Mouse (Mus musculus) neural tube, embryonic 11.5 days (tissue): ENCODE results near the gene Dcun1d1. TPM values are rescaled to one million over a fixed set of nuclear protein-coding genes. Genes with fewer than 3 reads are reported as not detected.

Source experiments
- ATAC-seq: fragments of 200-750 bp; cut with Nextera tagmentation; 2 replicates; pipeline ENCODE4 v1.8.0; 2017; ENCODE audit warnings: moderate number of reproducible peaks, mild to moderate bottlenecking, moderate TSS enrichment, moderate library complexity; ENCODE audit not compliant: insufficient read depth, low FRiP score, low TSS enrichment
- DNase-seq: peaks from one replicate; pipeline ENCODE4 v3.0.0-alpha.2; 2015; ENCODE audit warnings: low spot score
- H3K27ac ChIP-seq: fragments of 300-500 bp; sonication (generic); 2 replicates; pipeline ENCODE4 v1.5.1; 2014; ENCODE audit warnings: low read depth, mild to moderate bottlenecking, low read length
- H3K27me3 ChIP-seq: fragments of 300-500 bp; sonication (generic); 2 replicates; pipeline ENCODE4 v1.6.1; 2014; ENCODE audit warnings: mild to moderate bottlenecking, low read length, mixed read lengths; ENCODE audit not compliant: control insufficient read depth, insufficient read depth
- H3K36me3 ChIP-seq: fragments of 300-500 bp; sonication (generic); 2 replicates; pipeline ENCODE4 v1.6.1; 2014; ENCODE audit warnings: mild to moderate bottlenecking, low read length, moderate library complexity, mixed read lengths; ENCODE audit not compliant: control insufficient read depth, insufficient read depth
- H3K4me1 ChIP-seq: fragments of 300-500 bp; sonication (generic); 2 replicates; pipeline ENCODE4 v1.6.1; 2014; ENCODE audit warnings: low read length, mixed read lengths; ENCODE audit not compliant: control insufficient read depth, insufficient read depth
- H3K4me2 ChIP-seq: fragments of 300-500 bp; sonication (generic); 2 replicates; pipeline ENCODE4 v1.6.1; 2014; ENCODE audit warnings: low read depth, mild to moderate bottlenecking, moderate library complexity
- H3K4me3 ChIP-seq: fragments of 300-500 bp; sonication (generic); 2 replicates; pipeline ENCODE4 v1.5.1; 2014; ENCODE audit warnings: low read depth, low read length
- H3K9ac ChIP-seq: fragments of 300-500 bp; sonication (generic); 2 replicates; pipeline ENCODE4 v1.6.1; 2014; ENCODE audit warnings: mild to moderate bottlenecking, low read length
- H3K9me3 ChIP-seq: fragments of 300-500 bp; sonication (generic); 2 replicates; pipeline ENCODE4 v1.6.1; 2016; ENCODE audit warnings: low read length; ENCODE audit not compliant: control insufficient read depth
- WGBS: fragments of 180-500 bp; shearing (Covaris S2); extraction: QIAGEN DNeasy Blood & Tissue Kit; methylation state at CpG from one replicate; pipeline ENCODE4 v1.1.7; 2014; 5-methylcytosine and 5-hydroxymethylcytosine counted together
- polyA plus RNA-seq: library from polyadenylated mRNA; unstranded; fragments of >200 nt; fragmentation: Nextera tagmentation; extraction: Ambion mirVana; gene quantifications from 2 replicates; pipeline ENCODE4 v1.2.1, GENCODE M21; 2014

Dcun1d1 gene
- polyA plus RNA-seq, 1 experiment from 2014 or later = 92.3 TPM

DNA sequence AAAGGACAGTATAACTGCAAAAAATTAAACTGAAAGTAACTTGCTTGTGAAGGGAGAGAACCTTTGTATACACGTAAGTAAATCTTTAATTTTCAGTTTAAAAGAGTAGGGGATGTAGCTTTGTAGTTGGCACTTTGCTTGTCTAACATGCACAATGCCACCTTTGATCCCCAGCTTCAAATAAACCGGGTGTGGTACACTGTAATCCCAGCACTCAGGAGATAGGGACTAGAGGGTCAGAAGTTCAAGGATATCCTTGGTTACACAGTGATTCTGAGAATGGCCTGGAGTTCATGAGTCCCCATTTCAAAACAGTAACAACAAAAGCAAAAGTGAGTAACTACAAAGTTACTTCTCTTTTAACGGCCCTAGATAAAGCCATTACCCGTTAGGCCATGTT is 46.1 kb downstream of the Dcun1d1 start:
- no peaks in the 10 kb centered on the region for H3K27me3 ChIP-seq
- ATAC-seq (no peak), DNase-seq (no peak)
- no peak overlapping the region for H3K4me3 ChIP-seq
- H3K9me3 ChIP-seq = no peaks in the 10 kb centered on the region
- H3K36me3 ChIP-seq = peaks cover 4% of the 10 kb centered on the region; the same call in 1 of the 2 replicates
- H3K27ac ChIP-seq = no peak overlapping the region
- H3K9ac ChIP-seq = no peak overlapping the region
- H3K4me2 ChIP-seq = no peak overlapping the region
- H3K4me1 ChIP-seq = no peaks in the 10 kb centered on the region
- WGBS = 93% methylated on average over 4 of the region's 4 CpGs

DNA sequence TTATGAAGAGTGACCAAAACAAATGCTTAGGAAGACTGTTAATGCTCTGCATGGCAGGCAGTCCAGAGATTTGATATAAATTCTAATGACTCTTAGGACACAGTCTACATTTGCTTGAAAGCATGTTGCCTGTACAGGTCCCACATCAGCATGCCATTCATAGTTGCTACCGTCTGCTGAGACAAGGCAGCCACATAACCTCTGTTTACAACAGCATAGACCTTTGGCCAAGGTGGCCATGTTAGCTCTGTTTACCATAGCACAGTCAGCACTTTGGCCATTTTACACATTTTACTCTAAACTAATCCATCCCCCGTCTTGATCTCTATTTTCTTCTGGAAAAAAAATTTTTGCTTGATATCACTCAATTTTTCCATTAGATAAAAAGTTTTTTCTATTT is 47.7 kb downstream of the Dcun1d1 start:
- peaks cover 4% of the 10 kb centered on the region; the same call in 1 of the 2 replicates for H3K36me3 ChIP-seq
- ATAC-seq (no peak), DNase-seq (no peak)
- H3K4me2 ChIP-seq = no peak overlapping the region
- WGBS = 93% methylated on average over 2 of the region's 2 CpGs
- no peak overlapping the region for H3K9ac ChIP-seq
- H3K9me3 ChIP-seq = no peaks in the 10 kb centered on the region
- no peak overlapping the region for H3K27ac ChIP-seq
- no peaks in the 10 kb centered on the region for H3K27me3 ChIP-seq
- H3K4me3 ChIP-seq = no peak overlapping the region
- H3K4me1 ChIP-seq = no peaks in the 10 kb centered on the region

DNA sequence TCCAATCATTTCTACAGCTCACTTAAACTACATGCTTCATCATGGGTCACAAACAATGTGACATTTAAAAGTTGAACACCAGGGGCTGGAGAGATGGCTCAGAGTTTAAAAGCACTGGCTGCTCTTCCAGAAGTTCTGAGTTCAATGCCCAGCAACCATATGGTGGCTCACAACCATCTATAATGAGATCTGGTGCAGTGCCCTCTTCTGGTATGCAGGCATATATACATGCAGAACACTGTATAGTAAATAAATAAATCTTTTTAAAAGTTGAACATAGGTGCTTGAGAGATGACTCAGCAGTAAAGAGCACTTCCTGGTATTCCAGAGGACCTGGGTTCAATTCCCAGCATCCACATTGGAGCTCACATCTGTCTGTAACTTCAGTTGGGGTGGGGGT is 54.0 kb downstream of the Dcun1d1 start:
- no peak overlapping the region for H3K9ac ChIP-seq
- no peak for DNase-seq

DNA sequence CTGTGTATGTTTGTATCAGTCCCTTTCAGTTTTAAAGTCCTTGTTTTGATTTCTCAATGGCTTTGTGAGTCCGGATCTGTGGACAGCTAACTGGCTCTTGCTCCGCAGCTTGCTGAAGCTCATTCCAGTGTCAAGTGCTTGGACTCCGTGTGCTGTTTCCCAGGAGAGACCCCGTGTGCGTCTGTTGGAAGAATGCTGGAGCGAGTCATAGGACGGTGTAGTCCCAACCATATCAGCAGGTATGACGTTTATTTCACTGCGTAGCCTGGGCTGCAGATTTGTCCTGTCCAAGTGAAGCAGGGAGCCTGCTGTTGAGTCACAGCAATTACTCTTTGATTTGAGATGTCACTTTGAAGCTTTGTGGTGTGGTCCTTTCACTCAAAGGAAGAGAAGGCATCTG is 87.9 kb downstream of the Dcun1d1 start:
- Histone ChIP-seq H3K27me3 (no peaks in the 10 kb centered on the region), H3K4me3 (no peak overlapping the region), H3K27ac (no peak overlapping the region), H3K4me2 (no peak overlapping the region), H3K9ac (no peak overlapping the region), H3K4me1 (no peaks in the 10 kb centered on the region), H3K9me3 (no peaks in the 10 kb centered on the region), H3K36me3 (no peaks in the 10 kb centered on the region)
- 92% methylated on average over 9 of the region's 9 CpGs for WGBS
- ATAC-seq (no peak), DNase-seq (no peak)

More for the DNA sequence above, 54.0 kb downstream of the Dcun1d1 start:
- Histone ChIP-seq H3K4me3 (no peak overlapping the region), H3K27ac (no peak overlapping the region), H3K36me3 (no peaks in the 10 kb centered on the region), H3K4me2 (no peak overlapping the region), H3K9me3 (no peaks in the 10 kb centered on the region), H3K4me1 (no peaks in the 10 kb centered on the region), H3K27me3 (no peaks in the 10 kb centered on the region)
- no peak for ATAC-seq

Other genes starting within 250 kb of the Dcun1d1 start
- gene Atp11b, start 183.3 kb downstream of the Dcun1d1 start, polyA plus RNA-seq = 34.4 and 36.9 TPM in 2 replicates
- 34.5 and 37.1 TPM in 2 replicates for gene Mccc1, start 63.2 kb upstream of the Dcun1d1 start, polyA plus RNA-seq
- gene Ccdc144b, start 116.1 kb upstream of the Dcun1d1 start, polyA plus RNA-seq = not detected in 2 replicates
- 89.1 and 89.4 TPM in 2 replicates for gene Acad9, start 128.5 kb upstream of the Dcun1d1 start, polyA plus RNA-seq
- gene D3Ertd254e, start 213.6 kb upstream of the Dcun1d1 start, polyA plus RNA-seq = 11.5 and 12.1 TPM in 2 replicates